Mouse (Mus musculus): ENCODE results near the gene Rarb.

- TF ChIP-seq POLR2A (IDR thresholded peaks at IDR 0.05; ENCODE audit: low read depth, low read length) (no peak), CTCF (IDR thresholded peaks at IDR 0.05; ENCODE audit: extremely low read depth, insufficient read depth, insufficient read length, insufficient replicate concordance) (no peak)
Observed at GRCm38 (mm10) chr14:16552293-16552692, 266.7 kb downstream of the Rarb start.

Data from spleen, adult 2 months (tissue).